Mouse (Mus musculus) liver, adult (tissue): ENCODE data around the gene Vegfc.

Experiments used
- GATA4 ChIP-seq: IDR thresholded peaks from 2 replicates; pipeline ENCODE4 v1.6.1; 2014; ENCODE audit warnings: mild to moderate bottlenecking, low read length; ENCODE audit not compliant: insufficient replicate concordance

The Vegfc gene

GRCm38 (mm10) chr8:54077271-54078120 lies at the start of gene Vegfc:
Vegfc (plus strand) TSS chr8:54077606.
- TF ChIP-seq GATA4 = no peak; the same call in 1 of the 2 replicates

GRCm38 (mm10) chr8:54034584-54034983 lies 42.8 kb upstream of the Vegfc start:
- no peak for TF ChIP-seq GATA4

GRCm38 (mm10) chr8:54042601-54043000 lies 34.8 kb upstream of the Vegfc start:
- no peak for TF ChIP-seq GATA4

GRCm38 (mm10) chr8:54043468-54043867 lies 33.9 kb upstream of the Vegfc start:
- no peak for TF ChIP-seq GATA4

- TF ChIP-seq GATA4 = no peak
Measured at GRCm38 (mm10) chr8:54053210-54053609, 24.2 kb upstream of the Vegfc start.

GRCm38 (mm10) chr8:54065492-54065891 lies 11.9 kb upstream of the Vegfc start:
- TF ChIP-seq GATA4 = no peak

GRCm38 (mm10) chr8:54076301-54076700 lies 1.1 kb upstream of the Vegfc start:
- TF ChIP-seq GATA4 = no peak

- no peak for TF ChIP-seq GATA4
Measured at GRCm38 (mm10) chr8:54076791-54077270, 575 bp upstream of the Vegfc start.

GRCm38 (mm10) chr8:54078121-54078440 lies 675 bp downstream of the Vegfc start:
- TF ChIP-seq GATA4 = no peak

- TF ChIP-seq GATA4 = no peak
Measured at GRCm38 (mm10) chr8:54079001-54079400, 1.6 kb downstream of the Vegfc start.

- TF ChIP-seq GATA4 = no peak
Measured at GRCm38 (mm10) chr8:54079601-54080000, 2.2 kb downstream of the Vegfc start.

- no peak for TF ChIP-seq GATA4
Measured at GRCm38 (mm10) chr8:54085896-54086295, 8.5 kb downstream of the Vegfc start.

- TF ChIP-seq GATA4 = no peak
Measured at GRCm38 (mm10) chr8:54087114-54087513, 9.7 kb downstream of the Vegfc start.

GRCm38 (mm10) chr8:54089204-54089603 lies 11.8 kb downstream of the Vegfc start:
- TF ChIP-seq GATA4 = no peak

- no peak for TF ChIP-seq GATA4
Measured at GRCm38 (mm10) chr8:54089901-54090300, 12.5 kb downstream of the Vegfc start.

GRCm38 (mm10) chr8:54100058-54100457 lies 22.7 kb downstream of the Vegfc start:
- TF ChIP-seq GATA4 = no peak

- no peak for TF ChIP-seq GATA4
Measured at GRCm38 (mm10) chr8:54114581-54114980, 37.2 kb downstream of the Vegfc start.
